Mouse (Mus musculus) stomach, embryonic 16.5 days (tissue): ENCODE data around the gene Dnajc28. TPM values are rescaled to one million over a fixed set of nuclear protein-coding genes. Genes with fewer than 3 reads are reported as not detected.

Source experiments
- ATAC-seq: fragments of 200-750 bp; cut with Nextera tagmentation; 2 replicates; pipeline ENCODE4 v1.8.0; 2017; ENCODE audit warnings: moderate number of reproducible peaks, moderate TSS enrichment; ENCODE audit not compliant: insufficient read depth, low FRiP score
- H3K27ac ChIP-seq: fragments of 300-500 bp; sonication (generic); 2 replicates; pipeline ENCODE4 v1.5.1; 2014; ENCODE audit warnings: low read length
- H3K27me3 ChIP-seq: fragments of 300-500 bp; sonication (generic); 2 replicates; pipeline ENCODE4 v1.6.1; 2014; ENCODE audit warnings: low read length, control low read depth, mixed read lengths; ENCODE audit not compliant: control insufficient read depth, insufficient read depth
- H3K36me3 ChIP-seq: fragments of 300-500 bp; sonication (generic); 2 replicates; pipeline ENCODE4 v1.6.1; 2014; ENCODE audit warnings: low read length; ENCODE audit not compliant: control insufficient read depth, insufficient read depth
- H3K4me1 ChIP-seq: fragments of 300-500 bp; sonication (generic); 2 replicates; pipeline ENCODE4 v1.6.1; 2014; ENCODE audit warnings: low read length, control low read depth, mixed read lengths; ENCODE audit not compliant: control insufficient read depth, insufficient read depth
- H3K4me2 ChIP-seq: fragments of 300-500 bp; sonication (generic); 2 replicates; pipeline ENCODE4 v1.6.1; 2014; ENCODE audit warnings: low read depth, low read length, mixed read lengths
- H3K4me3 ChIP-seq: fragments of 300-500 bp; sonication (generic); replicated peaks from 2 replicates; pipeline ENCODE4 v1.5.1; 2014; ENCODE audit warnings: mild to moderate bottlenecking, low read length
- H3K9ac ChIP-seq: fragments of 300-500 bp; sonication (generic); 2 replicates; pipeline ENCODE4 v1.6.1; 2014; ENCODE audit warnings: low read length
- H3K9me3 ChIP-seq: fragments of 300-500 bp; sonication (generic); replicated peaks from 2 replicates; pipeline ENCODE4 v1.6.1; 2016; ENCODE audit warnings: low read length, control low read depth; ENCODE audit not compliant: control insufficient read depth
- WGBS: fragments of 180-500 bp; shearing (Covaris S2); extraction: QIAGEN DNeasy Blood & Tissue Kit; methylation state at CpG from one replicate; pipeline ENCODE4 v1.1.7; 2014; 5-methylcytosine and 5-hydroxymethylcytosine counted together
- polyA plus RNA-seq: library from polyadenylated mRNA; unstranded; fragments of >200 nt; fragmentation: Nextera tagmentation; extraction: Ambion mirVana; gene quantifications from 2 replicates; pipeline ENCODE4 v1.2.1, GENCODE M21; 2015

The Dnajc28 gene
- polyA plus RNA-seq, 1 experiment from 2014 or later, result 2.7 TPM

GRCm38 (mm10) chr16:91587730-91588453, 30.9 kb downstream of the Dnajc28 start:
- no peak for ATAC-seq
- Histone ChIP-seq H3K9ac (no peak overlapping the region), H3K36me3 (no peaks in the 10 kb centered on the region), H3K4me3 (no peak overlapping the region), H3K4me1 (no peaks in the 10 kb centered on the region), H3K27me3 (no peaks in the 10 kb centered on the region), H3K27ac (no peak overlapping the region), H3K4me2 (no peak overlapping the region), H3K9me3 (no peaks in the 10 kb centered on the region)
- WGBS, result 63% methylated on average over 6 of the region's 6 CpGs

- no peak overlapping the region for H3K27ac ChIP-seq
- no peaks in the 10 kb centered on the region for H3K9me3 ChIP-seq
- H3K36me3 ChIP-seq, result no peaks in the 10 kb centered on the region
- no peak overlapping the region for H3K4me2 ChIP-seq
- ATAC-seq, result no peak
- H3K9ac ChIP-seq, result no peak overlapping the region
- H3K4me1 ChIP-seq, result no peaks in the 10 kb centered on the region
- 88% methylated on average over 6 of the region's 6 CpGs for WGBS
- H3K4me3 ChIP-seq, result no peak overlapping the region
- no peaks in the 10 kb centered on the region for H3K27me3 ChIP-seq
Observed at GRCm38 (mm10) chr16:91586244-91586643, 32.6 kb downstream of the Dnajc28 start.

DNA sequence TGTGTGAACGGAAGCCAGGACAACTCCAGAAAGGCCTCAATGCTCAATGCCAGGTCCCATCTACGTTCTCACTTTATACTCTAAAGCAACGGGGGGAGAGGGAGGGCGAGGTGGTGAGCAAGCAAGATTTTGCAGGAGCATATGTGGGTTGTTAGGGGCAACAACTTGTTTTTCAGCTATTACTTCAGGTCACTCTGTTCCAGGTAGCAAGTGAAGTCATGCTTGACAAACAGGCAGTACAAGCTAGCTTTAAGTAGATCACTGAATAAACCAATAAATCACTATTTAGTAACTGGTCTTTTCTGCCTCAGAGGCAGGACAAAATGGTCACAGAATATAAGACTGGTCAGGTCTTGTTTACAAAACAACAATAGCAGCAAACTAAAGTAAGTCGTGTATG, 33.2 kb downstream of the Dnajc28 start:
- Histone ChIP-seq H3K9ac (no peak overlapping the region), H3K27me3 (no peaks in the 10 kb centered on the region), H3K4me3 (no peak overlapping the region), H3K4me2 (no peak overlapping the region), H3K27ac (no peak overlapping the region), H3K36me3 (no peaks in the 10 kb centered on the region), H3K4me1 (no peaks in the 10 kb centered on the region), H3K9me3 (no peaks in the 10 kb centered on the region)
- WGBS, result 82% methylated on average over 5 of the region's 5 CpGs
- no peak for ATAC-seq

DNA sequence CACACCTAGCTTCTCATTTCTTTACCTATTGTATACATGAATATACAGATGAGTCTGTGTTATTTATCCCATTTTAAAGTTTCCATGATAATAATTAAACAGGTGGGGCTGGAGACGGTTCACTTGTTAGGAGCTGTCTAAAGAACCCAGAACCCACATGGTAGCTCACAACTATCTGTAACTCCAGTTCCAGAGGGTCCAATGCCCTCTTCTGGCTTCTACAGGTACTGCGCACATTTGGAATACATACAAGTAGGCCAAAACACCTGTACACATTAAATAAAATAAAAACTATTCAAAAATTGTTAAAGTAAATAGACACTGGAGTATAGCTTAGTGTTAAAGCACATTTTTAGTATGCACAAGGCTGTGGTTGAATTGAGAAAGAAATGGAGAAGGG, 36.5 kb downstream of the Dnajc28 start:
- no peak overlapping the region for H3K4me2 ChIP-seq
- H3K4me3 ChIP-seq, result no peak overlapping the region
- no peaks in the 10 kb centered on the region for H3K36me3 ChIP-seq
- H3K9ac ChIP-seq, result no peak overlapping the region
- H3K4me1 ChIP-seq, result no peaks in the 10 kb centered on the region
- 74% methylated on average over 2 of the region's 2 CpGs for WGBS
- no peaks in the 10 kb centered on the region for H3K27me3 ChIP-seq
- H3K9me3 ChIP-seq, result no peaks in the 10 kb centered on the region
- no peak for ATAC-seq
- H3K27ac ChIP-seq, result no peak overlapping the region

- 83% methylated on average over 14 of the region's 14 CpGs for WGBS
- H3K9me3 ChIP-seq, result no peaks in the 10 kb centered on the region
- no peak overlapping the region for H3K9ac ChIP-seq
- H3K4me2 ChIP-seq, result no peak overlapping the region
- no peak overlapping the region for H3K4me3 ChIP-seq
- no peak for ATAC-seq
- no peaks in the 10 kb centered on the region for H3K36me3 ChIP-seq
- H3K27ac ChIP-seq, result no peak overlapping the region
- no peaks in the 10 kb centered on the region for H3K27me3 ChIP-seq
- H3K4me1 ChIP-seq, result no peaks in the 10 kb centered on the region
Observed at GRCm38 (mm10) chr16:91578980-91579720, 39.7 kb downstream of the Dnajc28 start.

DNA sequence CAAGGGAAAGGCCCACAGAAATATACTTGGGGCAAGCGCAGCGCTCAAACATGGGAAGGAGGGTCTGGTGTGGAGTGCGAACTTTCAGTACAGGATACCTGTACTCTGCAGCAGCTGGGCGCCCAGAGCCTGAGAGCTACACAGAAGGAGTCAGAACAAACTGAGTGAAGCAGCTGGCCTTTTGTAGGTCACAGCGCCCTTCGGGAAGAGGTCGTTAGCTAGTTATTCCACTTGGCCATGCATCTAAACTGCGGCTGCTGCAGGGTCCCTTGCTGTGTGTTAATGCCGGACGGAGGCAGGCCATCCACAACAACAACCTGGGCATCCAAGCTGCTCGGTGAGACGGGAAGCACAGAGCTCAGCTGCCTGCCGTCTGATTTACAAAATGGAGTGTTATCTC, 43.7 kb downstream of the Dnajc28 start:
- H3K4me1 ChIP-seq, result no peaks in the 10 kb centered on the region
- no peak overlapping the region for H3K4me3 ChIP-seq
- H3K27me3 ChIP-seq, result no peaks in the 10 kb centered on the region
- H3K36me3 ChIP-seq, result no peaks in the 10 kb centered on the region
- ATAC-seq, result no peak
- H3K9ac ChIP-seq, result no peak overlapping the region
- H3K4me2 ChIP-seq, result no peak overlapping the region
- H3K27ac ChIP-seq, result no peak overlapping the region
- H3K9me3 ChIP-seq, result no peaks in the 10 kb centered on the region
- WGBS, result 69% methylated on average over 13 of the region's 13 CpGs

DNA sequence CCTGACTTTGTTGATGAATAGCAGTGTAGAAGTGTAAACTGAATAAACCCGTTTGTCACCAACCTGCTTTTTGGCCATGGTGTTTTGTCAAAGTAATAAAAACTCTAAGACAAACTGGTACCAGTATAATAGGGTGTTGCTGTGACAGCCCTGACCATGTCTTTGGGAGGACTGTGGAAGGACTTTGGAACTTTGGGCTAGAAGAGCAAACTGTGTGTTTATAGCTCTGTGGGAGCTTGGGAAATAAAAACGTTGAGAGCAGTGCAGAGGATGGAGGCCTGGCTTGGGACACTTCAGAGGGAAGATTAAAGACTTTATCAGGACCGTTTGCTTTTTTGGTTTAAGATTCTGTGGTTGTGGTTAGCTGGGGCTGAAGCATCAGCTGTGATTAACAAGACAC, 47.7 kb downstream of the Dnajc28 start:
- Histone ChIP-seq H3K27ac (no peak overlapping the region), H3K9ac (no peak overlapping the region), H3K27me3 (no peaks in the 10 kb centered on the region), H3K4me2 (no peak overlapping the region), H3K4me1 (no peaks in the 10 kb centered on the region), H3K4me3 (no peak overlapping the region), H3K9me3 (no peaks in the 10 kb centered on the region), H3K36me3 (no peaks in the 10 kb centered on the region)
- ATAC-seq, result no peak
- WGBS, result 57% methylated on average over 3 of the region's 3 CpGs

GRCm38 (mm10) chr16:91568960-91569359, 49.9 kb downstream of the Dnajc28 start:
- ATAC-seq, result no peak
- no peak overlapping the region for H3K4me3 ChIP-seq
- H3K9me3 ChIP-seq, result no peaks in the 10 kb centered on the region
- H3K36me3 ChIP-seq, result peaks cover 3% of the 10 kb centered on the region; the same call in 1 of the 2 replicates
- H3K27ac ChIP-seq, result no peak overlapping the region
- WGBS, result 87% methylated on average over 10 of the region's 10 CpGs
- no peaks in the 10 kb centered on the region for H3K4me1 ChIP-seq
- no peaks in the 10 kb centered on the region for H3K27me3 ChIP-seq
- no peak overlapping the region for H3K9ac ChIP-seq
- no peak overlapping the region for H3K4me2 ChIP-seq

GRCm38 (mm10) chr16:91566002-91566401, 52.8 kb downstream of the Dnajc28 start:
- H3K4me1 ChIP-seq, result no peaks in the 10 kb centered on the region
- H3K4me2 ChIP-seq, result no peak overlapping the region
- H3K27me3 ChIP-seq, result no peaks in the 10 kb centered on the region
- H3K9me3 ChIP-seq, result no peaks in the 10 kb centered on the region
- H3K9ac ChIP-seq, result no peak overlapping the region
- WGBS, result 72% methylated on average over 7 of the region's 7 CpGs
- no peak for ATAC-seq
- no peak overlapping the region for H3K27ac ChIP-seq
- H3K4me3 ChIP-seq, result no peak overlapping the region
- H3K36me3 ChIP-seq, result peaks cover 14% of the 10 kb centered on the region
